Mouse (Mus musculus): Measurements from ENCODE around the gene Tenm3.

The Tenm3 gene

GRCm38 (mm10) chr8:48803070-48803469, 40.7 kb downstream of the Tenm3 start:
- DNase-seq = no peak

- no peak for DNase-seq
Measured at GRCm38 (mm10) chr8:48802231-48802630, 41.5 kb downstream of the Tenm3 start.

GRCm38 (mm10) chr8:48797955-48798359, 45.8 kb downstream of the Tenm3 start:
- no peak for DNase-seq

- DNase-seq = no peak
Measured at GRCm38 (mm10) chr8:48794285-48794684, 49.5 kb downstream of the Tenm3 start.

GRCm38 (mm10) chr8:48793729-48794128, 50.0 kb downstream of the Tenm3 start:
- DNase-seq = no peak

- no peak for DNase-seq
Measured at GRCm38 (mm10) chr8:48792587-48793326, 51.0 kb downstream of the Tenm3 start.

- DNase-seq = no peak
Measured at GRCm38 (mm10) chr8:48783308-48783707, 60.4 kb downstream of the Tenm3 start.

GRCm38 (mm10) chr8:48780628-48781027, 63.1 kb downstream of the Tenm3 start:
- DNase-seq = no peak

GRCm38 (mm10) chr8:48779194-48779593, 64.6 kb downstream of the Tenm3 start:
- DNase-seq = no peak

GRCm38 (mm10) chr8:48776081-48776480, 67.7 kb downstream of the Tenm3 start:
- DNase-seq = no peak

- DNase-seq = no peak
Measured at GRCm38 (mm10) chr8:48775531-48776037, 68.2 kb downstream of the Tenm3 start.

- no peak for DNase-seq
Measured at GRCm38 (mm10) chr8:48774837-48775236, 68.9 kb downstream of the Tenm3 start.

GRCm38 (mm10) chr8:48766545-48767234, 77.1 kb downstream of the Tenm3 start:
- DNase-seq = no peak

GRCm38 (mm10) chr8:48765212-48765611, 78.5 kb downstream of the Tenm3 start:
- DNase-seq = no peak

GRCm38 (mm10) chr8:48764011-48764410, 79.7 kb downstream of the Tenm3 start:
- DNase-seq = no peak

GRCm38 (mm10) chr8:48756874-48757273, 86.9 kb downstream of the Tenm3 start:
- no peak for DNase-seq

GRCm38 (mm10) chr8:48755492-48755891, 88.3 kb downstream of the Tenm3 start:
- DNase-seq = no peak

- no peak for DNase-seq
Measured at GRCm38 (mm10) chr8:48754959-48755358, 88.8 kb downstream of the Tenm3 start.

GRCm38 (mm10) chr8:48751965-48752364, 91.8 kb downstream of the Tenm3 start:
- no peak for DNase-seq

- no peak for DNase-seq
Measured at GRCm38 (mm10) chr8:48748503-48749059, 95.2 kb downstream of the Tenm3 start.

- no peak for DNase-seq
Measured at GRCm38 (mm10) chr8:48743912-48744311, 99.8 kb downstream of the Tenm3 start.

- no peak for DNase-seq
Measured at GRCm38 (mm10) chr8:48742741-48743140, 101.0 kb downstream of the Tenm3 start.

- DNase-seq = no peak
Measured at GRCm38 (mm10) chr8:48740951-48741350, 102.8 kb downstream of the Tenm3 start.
